Mouse (Mus musculus): ENCODE results near the gene Flii.

The Flii gene

GRCm38 (mm10) chr11:60715833-60716232, 11.2 kb downstream of the Flii start:
- DNase-seq (ENCODE audit: low read depth, low spot score): no peak

- DNase-seq (ENCODE audit: low read depth, low spot score): no peak
Observed at GRCm38 (mm10) chr11:60712639-60713255, 14.3 kb downstream of the Flii start.

GRCm38 (mm10) chr11:60712040-60712439, 15.0 kb downstream of the Flii start:
- DNase-seq (ENCODE audit: low read depth, low spot score): no peak

- no peak for DNase-seq (ENCODE audit: low read depth, low spot score)
Observed at GRCm38 (mm10) chr11:60711218-60711617, 15.8 kb downstream of the Flii start.

GRCm38 (mm10) chr11:60709481-60710465, 17.3 kb downstream of the Flii start:
- DNase-seq (ENCODE audit: low read depth, low spot score): no peak

- no peak for DNase-seq (ENCODE audit: low read depth, low spot score)
Observed at GRCm38 (mm10) chr11:60708631-60709030, 18.4 kb downstream of the Flii start.

- DNase-seq (ENCODE audit: low read depth, low spot score): no peak
Observed at GRCm38 (mm10) chr11:60707672-60708071, 19.4 kb downstream of the Flii start.

GRCm38 (mm10) chr11:60706696-60707480, 20.2 kb downstream of the Flii start:
- no peak for DNase-seq (ENCODE audit: low read depth, low spot score)

GRCm38 (mm10) chr11:60706076-60706475, 21.0 kb downstream of the Flii start:
- DNase-seq (ENCODE audit: low read depth, low spot score): no peak

GRCm38 (mm10) chr11:60705255-60705654, 21.8 kb downstream of the Flii start:
- no peak for DNase-seq (ENCODE audit: low read depth, low spot score)

GRCm38 (mm10) chr11:60704023-60704880, 22.8 kb downstream of the Flii start:
- no peak for DNase-seq (ENCODE audit: low read depth, low spot score)

GRCm38 (mm10) chr11:60703131-60703530, 23.9 kb downstream of the Flii start:
- DNase-seq (ENCODE audit: low read depth, low spot score): peak; percentile 50

- DNase-seq (ENCODE audit: low read depth, low spot score): no peak
Observed at GRCm38 (mm10) chr11:60701611-60702010, 25.5 kb downstream of the Flii start.

- no peak for DNase-seq (ENCODE audit: low read depth, low spot score)
Observed at GRCm38 (mm10) chr11:60700320-60701185, 26.5 kb downstream of the Flii start.

GRCm38 (mm10) chr11:60699524-60700075, 27.5 kb downstream of the Flii start, which contains the start of gene Llgl1:
Gene Llgl1, plus strand, starts transcription at chr11:60699723.
- peak; percentile 83 for DNase-seq (ENCODE audit: low read depth, low spot score)

- no peak for DNase-seq (ENCODE audit: low read depth, low spot score)
Observed at GRCm38 (mm10) chr11:60698806-60699523, 28.1 kb downstream of the Flii start.

GRCm38 (mm10) chr11:60697561-60697960, 29.5 kb downstream of the Flii start:
- no peak for DNase-seq (ENCODE audit: low read depth, low spot score)

- no peak for DNase-seq (ENCODE audit: low read depth, low spot score)
Observed at GRCm38 (mm10) chr11:60696165-60696564, 30.9 kb downstream of the Flii start.

Measured in telencephalon, adult 2 months (tissue).